Mouse (Mus musculus): ENCODE data around the gene Olfr631. TPM values are rescaled to one million over a fixed set of nuclear protein-coding genes. Genes with fewer than 3 reads are reported as not detected.
A peak's percentile ranks its signal among the peaks of the same experiment; 100 is the strongest.
"Not testable (repeated sequence)": the region's sequence is repeated elsewhere in the genome, so short reads cannot be mapped to it uniquely, and the experiment has no call there.

The Olfr631 gene
- not detected in 2 replicates for polyA plus RNA-seq (2016; fragmentation: Nextera tagmentation; extraction: Ambion mirVana)

DNA sequence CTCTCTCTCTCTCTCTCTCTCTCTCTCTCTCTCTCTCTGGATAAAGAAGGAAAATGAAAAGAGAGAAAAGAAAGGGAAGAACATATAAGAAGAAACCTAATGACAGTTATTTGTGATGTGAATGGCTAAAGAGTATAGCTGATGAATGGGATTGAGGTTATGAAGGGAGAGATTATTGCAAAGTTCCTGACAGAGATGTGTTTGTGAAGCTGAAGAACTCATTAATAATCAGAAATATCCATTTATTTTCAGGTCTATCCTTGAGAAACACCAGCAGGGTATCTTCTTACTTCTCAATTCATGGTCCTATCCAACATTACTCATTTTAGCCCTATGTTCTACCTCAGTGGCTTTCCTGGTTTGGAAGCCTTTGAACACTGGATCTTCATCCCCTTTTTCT, at the start of gene Olfr631:
Olfr631 (plus strand) TSS at position 301 of the 400 bp plus-strand sequence.
- no peak for DNase-seq (ENCODE audit: low spot score)
- H3K27ac ChIP-seq (replicated peaks): no peak within 1 kb of the TSS
- H3K9me3 ChIP-seq: no peaks in the 10 kb centered on the region
- H3K36me3 ChIP-seq (replicated peaks): no peaks in the 10 kb centered on the region
- H3K27me3 ChIP-seq (replicated peaks; ENCODE audit: low read depth, poor library complexity, severe bottlenecking): no peaks in the 10 kb centered on the region
- H3K4me3 ChIP-seq: no peak within 1 kb of the TSS
- no peaks in the 10 kb centered on the region for H3K4me1 ChIP-seq

DNA sequence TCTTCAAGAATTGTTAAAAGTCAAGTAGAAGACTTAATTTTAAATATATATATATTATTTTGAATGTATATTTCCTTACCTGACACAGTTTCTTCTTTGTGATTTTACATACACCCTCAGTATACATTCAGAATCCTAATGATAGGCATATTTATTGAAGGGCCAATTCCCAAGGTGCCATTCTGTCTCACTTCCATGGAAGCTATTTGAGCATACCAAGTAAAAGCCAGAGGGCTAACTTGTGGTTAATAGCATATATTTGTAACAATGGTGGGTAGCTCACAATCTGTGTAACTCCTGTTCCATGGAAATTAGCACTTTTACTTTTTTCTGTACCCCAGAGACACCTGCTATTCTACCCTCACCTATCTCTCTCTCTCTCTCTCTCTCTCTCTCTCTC, 42.5 kb upstream of the Olfr631 start, which contains the start of gene Olfr66:
Olfr66 (minus strand) TSS at position 101 of the 400 bp plus-strand sequence.
- no peaks in the 10 kb centered on the region for H3K9me3 ChIP-seq

DNA sequence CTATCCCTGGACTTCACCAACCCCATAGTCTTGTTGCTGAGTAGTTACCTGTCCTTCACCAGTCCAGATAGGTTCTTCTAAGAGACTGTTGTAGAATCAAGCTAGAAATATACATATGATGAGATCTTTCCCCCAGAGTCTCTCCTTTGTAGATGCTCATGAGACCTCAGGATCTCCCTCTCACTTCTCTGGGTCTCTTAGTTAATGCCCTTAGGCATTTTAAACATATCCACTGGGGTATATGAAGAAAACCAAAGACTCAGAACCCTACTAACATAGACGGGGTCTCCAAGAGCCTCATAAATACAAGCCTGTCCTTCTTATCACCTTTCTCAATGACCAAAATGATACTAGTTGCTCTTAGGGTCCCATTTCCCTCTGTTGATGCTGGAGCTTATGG, 34.2 kb upstream of the Olfr631 start, which contains the start of gene Olfr64:
Olfr64 (minus strand) TSS at position 101 of the 400 bp plus-strand sequence.
- Histone ChIP-seq H3K27me3 (replicated peaks; ENCODE audit: low read depth, poor library complexity, severe bottlenecking) (no peaks in the 10 kb centered on the region), H3K36me3 (replicated peaks) (no peaks in the 10 kb centered on the region), H3K9me3 (no peaks in the 10 kb centered on the region), H3K27ac (replicated peaks) (no peak within 1 kb of the TSS), H3K4me3 (no peak within 1 kb of the TSS), H3K4me1 (no peaks in the 10 kb centered on the region)
- DNase-seq (ENCODE audit: low spot score): no peak
- 81% methylated on average over 1 of the region's 1 CpGs for WGBS

More for the DNA sequence above, 42.5 kb upstream of the Olfr631 start, which contains the start of gene Olfr66:
- Histone ChIP-seq H3K4me1 (no peaks in the 10 kb centered on the region), H3K4me3 (no peak within 1 kb of the TSS), H3K27me3 (replicated peaks; ENCODE audit: low read depth, poor library complexity, severe bottlenecking) (no peaks in the 10 kb centered on the region), H3K36me3 (replicated peaks) (no peaks in the 10 kb centered on the region), H3K27ac (replicated peaks) (no peak within 1 kb of the TSS)
- DNase-seq (ENCODE audit: low spot score): no peak

DNA sequence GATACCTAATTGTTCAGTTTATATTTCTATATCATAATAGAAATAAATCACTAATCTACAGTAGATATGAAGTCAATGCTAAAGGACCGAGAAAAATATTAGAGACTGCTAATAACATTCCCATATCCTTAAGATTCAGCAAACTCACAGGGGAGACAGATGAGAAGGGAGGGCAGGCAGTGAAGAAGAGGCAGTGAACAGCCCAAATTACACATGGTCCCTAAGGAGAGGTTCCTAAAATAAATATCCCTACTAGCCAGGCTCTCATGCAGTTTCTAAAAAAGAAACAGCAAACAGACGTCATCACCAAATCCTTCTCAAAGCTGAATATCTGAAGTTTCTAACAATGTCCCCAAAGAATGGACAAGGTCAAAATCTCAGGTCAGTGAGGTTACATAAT, 25.4 kb upstream of the Olfr631 start, which contains the start of gene Olfr65:
Olfr65 (plus strand) TSS at position 301 of the 400 bp plus-strand sequence.
- H3K4me1 ChIP-seq: no peaks in the 10 kb centered on the region
- DNase-seq (ENCODE audit: low spot score): no peak
- no peaks in the 10 kb centered on the region for H3K27me3 ChIP-seq (replicated peaks; ENCODE audit: low read depth, poor library complexity, severe bottlenecking)
- no peaks in the 10 kb centered on the region for H3K36me3 ChIP-seq (replicated peaks)
- 73% methylated on average over 2 of the region's 2 CpGs for WGBS
- H3K27ac ChIP-seq (replicated peaks): no peak within 1 kb of the TSS
- H3K9me3 ChIP-seq: no peaks in the 10 kb centered on the region
- H3K4me3 ChIP-seq: no peak within 1 kb of the TSS

DNA sequence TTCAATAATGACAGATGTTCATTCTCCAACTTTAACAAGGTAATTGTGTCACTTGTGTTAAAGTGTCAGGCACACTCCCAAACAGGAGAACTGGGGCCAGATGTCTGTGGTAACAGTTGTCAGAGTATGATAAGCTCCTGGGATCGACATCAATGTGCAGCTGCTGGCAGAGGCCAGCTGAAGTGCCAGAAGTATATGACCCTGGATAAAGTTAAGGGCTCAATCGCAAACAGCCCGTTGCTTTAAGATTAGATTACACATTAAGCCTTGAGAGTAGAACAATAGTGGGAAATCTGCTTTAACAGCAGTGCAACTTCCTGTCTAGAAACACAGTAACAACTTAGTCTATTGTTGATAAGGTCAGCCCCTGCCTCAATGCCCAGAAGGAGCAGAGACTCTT, 18.6 kb upstream of the Olfr631 start:
- WGBS: 35% methylated on average over 3 of the region's 3 CpGs
- DNase-seq (ENCODE audit: low spot score): no peak

DNA sequence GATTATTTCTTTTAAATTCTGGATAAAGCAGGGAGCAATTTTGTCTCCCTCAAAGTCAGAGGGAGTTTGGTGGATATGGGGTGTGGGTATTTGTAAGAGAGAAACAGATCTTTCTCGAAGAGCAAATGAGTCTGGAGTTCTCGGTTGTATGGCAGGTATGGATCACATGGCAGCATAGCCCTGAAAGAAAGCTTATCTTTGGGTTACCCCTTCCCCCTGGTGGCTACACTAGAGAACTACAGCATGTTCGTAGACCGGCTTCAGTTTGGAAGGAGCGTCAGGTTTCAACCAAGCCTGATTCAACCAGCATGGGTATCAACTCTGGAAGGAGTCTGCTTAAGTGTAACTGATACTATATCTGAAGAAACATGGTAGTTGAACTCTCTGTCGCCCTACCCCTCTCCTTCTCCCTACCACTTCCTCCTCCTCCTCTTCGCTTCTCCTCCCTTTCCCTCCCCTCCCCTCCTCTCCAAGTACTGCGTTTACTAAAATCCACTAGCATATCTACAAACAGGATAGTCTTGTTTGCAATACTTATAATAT, 15.6 kb upstream of the Olfr631 start:
- no peaks in the 10 kb centered on the region for H3K9me3 ChIP-seq
- WGBS: 45% methylated on average over 8 of the region's 8 CpGs
- no peak overlapping the region for H3K4me3 ChIP-seq
- H3K4me1 ChIP-seq: no peaks in the 10 kb centered on the region
- no peaks in the 10 kb centered on the region for H3K36me3 ChIP-seq (replicated peaks)
- H3K27ac ChIP-seq (replicated peaks): no peak overlapping the region
- DNase-seq (ENCODE audit: low spot score): peak; percentile 41
- no peaks in the 10 kb centered on the region for H3K27me3 ChIP-seq (replicated peaks; ENCODE audit: low read depth, poor library complexity, severe bottlenecking)

More for the DNA sequence above, 18.6 kb upstream of the Olfr631 start:
- H3K27me3 ChIP-seq (replicated peaks; ENCODE audit: low read depth, poor library complexity, severe bottlenecking): no peaks in the 10 kb centered on the region
- no peak overlapping the region for H3K27ac ChIP-seq (replicated peaks)
- H3K9me3 ChIP-seq: no peaks in the 10 kb centered on the region
- H3K4me1 ChIP-seq: no peaks in the 10 kb centered on the region
- no peak overlapping the region for H3K4me3 ChIP-seq
- H3K36me3 ChIP-seq (replicated peaks): no peaks in the 10 kb centered on the region

DNA sequence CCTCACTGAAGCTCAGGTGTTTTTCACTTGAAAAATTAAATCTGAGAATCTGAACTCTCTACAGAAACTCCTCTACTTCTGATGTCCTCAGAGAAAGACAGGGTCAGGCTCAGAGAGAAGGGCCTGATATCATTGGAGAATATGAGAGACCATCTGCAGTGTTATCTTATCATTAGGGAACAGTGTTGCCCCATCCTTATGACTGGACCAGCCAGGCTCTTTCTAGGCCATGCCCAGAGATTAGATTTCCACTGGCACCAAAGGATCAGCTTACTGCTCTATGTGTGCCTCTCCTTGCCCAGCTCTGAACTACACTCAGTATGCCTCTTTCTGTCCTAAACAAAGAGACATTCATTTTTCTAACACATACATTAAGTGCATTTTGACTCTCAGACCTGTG, 13.3 kb upstream of the Olfr631 start:
- Histone ChIP-seq H3K4me3 (no peak overlapping the region), H3K4me1 (no peaks in the 10 kb centered on the region), H3K27ac (replicated peaks) (no peak overlapping the region), H3K36me3 (replicated peaks) (no peaks in the 10 kb centered on the region), H3K9me3 (no peaks in the 10 kb centered on the region), H3K27me3 (replicated peaks; ENCODE audit: low read depth, poor library complexity, severe bottlenecking) (no peaks in the 10 kb centered on the region)
- DNase-seq (ENCODE audit: low spot score): no peak

DNA sequence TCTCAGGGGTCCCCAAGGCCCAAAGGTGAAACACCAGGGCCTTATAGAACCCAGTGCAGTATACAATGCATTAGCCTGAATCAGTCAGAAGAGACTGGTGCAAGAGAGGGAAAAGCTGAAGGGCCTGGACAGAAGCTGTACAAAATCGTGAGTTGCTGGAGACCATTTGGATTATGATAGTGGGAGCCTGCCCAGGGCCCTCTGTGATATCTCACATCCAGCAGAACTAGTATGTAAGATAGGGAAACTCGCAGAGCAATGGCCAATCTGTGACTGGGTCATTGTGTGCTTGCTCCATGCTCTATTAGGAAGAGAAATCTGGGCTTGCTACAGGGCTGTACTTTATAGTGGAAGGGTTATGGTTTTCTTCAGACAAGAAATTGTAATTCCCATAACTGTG, 5.6 kb downstream of the Olfr631 start, which contains the start of gene Olfr632:
Olfr632 (plus strand) TSS at position 84 of the 400 bp plus-strand sequence.
- 77% methylated on average over 2 of the region's 2 CpGs for WGBS
- no peak within 1 kb of the TSS for H3K27ac ChIP-seq (replicated peaks)
- no peaks in the 10 kb centered on the region for H3K4me1 ChIP-seq
- no peaks in the 10 kb centered on the region for H3K36me3 ChIP-seq (replicated peaks)
- H3K9me3 ChIP-seq: no peaks in the 10 kb centered on the region
- H3K4me3 ChIP-seq: no peak within 1 kb of the TSS
- H3K27me3 ChIP-seq (replicated peaks; ENCODE audit: low read depth, poor library complexity, severe bottlenecking): no peaks in the 10 kb centered on the region
- no peak for DNase-seq (ENCODE audit: low spot score)

DNA sequence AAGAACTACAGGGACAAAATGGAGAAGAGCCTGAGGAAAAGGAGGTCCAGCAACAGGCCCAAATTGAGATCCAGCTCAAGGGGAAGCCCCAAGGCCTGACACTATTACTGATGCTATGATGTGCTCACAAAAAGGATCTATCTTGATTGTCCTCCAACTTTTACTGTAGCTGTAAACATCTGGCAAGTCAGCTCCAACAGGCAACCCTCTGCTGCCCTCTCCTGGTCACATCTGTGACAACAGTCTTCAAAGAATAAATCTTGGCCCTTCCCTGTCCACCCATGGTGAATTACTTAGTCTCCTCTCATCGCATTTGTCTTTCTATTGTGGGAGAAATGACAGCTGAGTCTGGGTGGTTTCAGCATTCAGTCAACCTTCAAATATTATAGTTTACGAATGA, 14.1 kb downstream of the Olfr631 start:
- no peak overlapping the region for H3K4me3 ChIP-seq
- peak; percentile 65 for DNase-seq (ENCODE audit: low spot score)
- H3K27ac ChIP-seq (replicated peaks): no peak overlapping the region
- no peaks in the 10 kb centered on the region for H3K4me1 ChIP-seq
- no peaks in the 10 kb centered on the region for H3K27me3 ChIP-seq (replicated peaks; ENCODE audit: low read depth, poor library complexity, severe bottlenecking)
- 22% methylated on average over 2 of the region's 2 CpGs for WGBS
- H3K36me3 ChIP-seq (replicated peaks): no peaks in the 10 kb centered on the region
- no peaks in the 10 kb centered on the region for H3K9me3 ChIP-seq

DNA sequence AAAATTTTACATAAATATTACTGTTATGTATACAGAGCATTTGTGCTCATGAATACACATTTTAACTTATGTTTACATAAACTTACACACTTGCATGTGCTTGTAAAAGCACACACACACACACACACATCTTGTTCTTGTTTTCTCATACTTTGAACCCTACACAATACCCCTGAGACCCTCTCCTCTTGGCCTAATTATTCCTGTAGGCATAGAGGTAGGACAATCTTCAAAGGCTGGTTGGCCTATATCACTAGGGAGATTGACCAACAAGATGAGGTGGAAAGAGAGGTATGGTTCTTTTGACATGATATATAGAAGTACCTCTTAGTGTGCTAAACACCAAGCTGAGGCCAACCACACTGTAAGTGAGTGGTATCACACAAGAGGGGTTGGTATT, 15.5 kb downstream of the Olfr631 start, which contains the start of gene Olfr633:
Olfr633 (plus strand) TSS at position 301 of the 400 bp plus-strand sequence.
- no peaks in the 10 kb centered on the region for H3K9me3 ChIP-seq
- no peak within 1 kb of the TSS for H3K4me3 ChIP-seq
- no peaks in the 10 kb centered on the region for H3K36me3 ChIP-seq (replicated peaks)
- H3K27ac ChIP-seq (replicated peaks): no peak within 1 kb of the TSS
- H3K27me3 ChIP-seq (replicated peaks; ENCODE audit: low read depth, poor library complexity, severe bottlenecking): no peaks in the 10 kb centered on the region
- no peak for DNase-seq (ENCODE audit: low spot score)
- H3K4me1 ChIP-seq: no peaks in the 10 kb centered on the region

DNA sequence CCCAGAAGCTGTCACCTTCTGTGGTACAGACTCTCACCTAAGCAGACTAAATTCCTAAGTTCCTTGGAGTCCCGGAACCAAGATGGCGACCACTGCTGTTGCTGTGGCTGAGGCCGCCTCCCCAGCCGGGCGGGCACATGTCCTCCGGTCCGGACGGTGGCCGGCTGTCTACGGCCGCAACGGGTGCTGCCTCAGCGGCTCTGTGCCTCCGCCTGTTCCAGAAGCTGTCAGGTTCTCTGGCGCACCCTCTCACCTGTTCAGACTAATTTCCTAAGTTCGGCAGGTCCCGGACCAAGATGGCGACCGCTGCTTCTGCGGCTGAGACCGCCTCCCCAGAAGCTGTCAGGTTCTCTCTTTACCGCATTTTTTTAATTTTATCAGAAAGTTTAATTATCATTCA, 38.2 kb downstream of the Olfr631 start:
- 95% methylated on average over 22 of the region's 22 CpGs for WGBS
- not testable (repeated sequence) for H3K27ac ChIP-seq (replicated peaks); H3K9me3 ChIP-seq; H3K4me1 ChIP-seq; H3K4me3 ChIP-seq; H3K36me3 ChIP-seq (replicated peaks); DNase-seq (ENCODE audit: low spot score); H3K27me3 ChIP-seq (replicated peaks; ENCODE audit: low read depth, poor library complexity, severe bottlenecking)

DNA sequence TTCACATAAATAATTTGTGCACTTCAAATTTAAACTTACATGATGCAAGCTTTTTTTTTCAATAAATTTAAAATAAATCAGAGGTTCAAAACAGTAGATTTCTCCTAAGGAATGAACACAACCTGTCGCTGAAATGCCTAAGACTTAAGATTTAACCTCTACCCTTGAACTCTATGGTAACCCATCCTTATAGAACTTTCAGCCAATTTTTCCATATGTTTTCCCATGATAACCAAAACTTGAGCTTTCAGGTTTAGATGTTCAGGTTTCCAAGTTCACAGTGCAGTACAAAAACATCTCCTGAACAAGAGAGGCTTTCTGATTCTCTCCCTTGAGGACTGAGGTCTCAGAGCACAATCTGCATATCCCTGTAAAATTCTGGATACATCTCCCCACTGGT, 42.2 kb downstream of the Olfr631 start, which contains the start of gene Olfr635:
Olfr635 (plus strand) TSS at position 301 of the 400 bp plus-strand sequence.
- 76% methylated on average over 1 of the region's 1 CpGs for WGBS
- no peak for DNase-seq (ENCODE audit: low spot score)
- Histone ChIP-seq H3K4me1 (no peaks in the 10 kb centered on the region), H3K27ac (replicated peaks) (no peak within 1 kb of the TSS), H3K4me3 (no peak within 1 kb of the TSS), H3K9me3 (no peaks in the 10 kb centered on the region), H3K36me3 (replicated peaks) (no peaks in the 10 kb centered on the region), H3K27me3 (replicated peaks; ENCODE audit: low read depth, poor library complexity, severe bottlenecking) (no peaks in the 10 kb centered on the region)

DNA sequence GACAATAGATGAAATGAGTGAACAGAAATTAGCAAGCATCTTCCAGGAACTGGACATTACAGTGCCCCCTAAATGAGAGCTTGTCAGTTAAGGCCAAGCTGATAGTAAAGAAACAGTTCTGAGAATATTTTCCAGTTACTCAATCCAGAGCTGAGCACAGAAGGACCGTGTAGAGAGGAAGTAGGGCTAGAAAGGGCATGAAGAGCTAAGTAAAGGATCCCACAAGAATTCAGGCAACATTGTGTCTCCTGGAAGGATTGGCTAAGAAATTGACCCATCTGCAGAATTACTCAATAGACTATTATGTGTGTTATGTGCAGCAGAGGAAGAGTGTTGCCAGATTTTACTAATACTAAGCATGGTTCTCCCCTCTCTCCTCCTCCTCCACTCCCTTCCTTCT, 43.2 kb downstream of the Olfr631 start:
- H3K27me3 ChIP-seq (replicated peaks; ENCODE audit: low read depth, poor library complexity, severe bottlenecking): no peaks in the 10 kb centered on the region
- DNase-seq (ENCODE audit: low spot score): no peak
- H3K4me3 ChIP-seq: no peak overlapping the region
- WGBS: 80% methylated on average over 1 of the region's 1 CpGs
- H3K36me3 ChIP-seq (replicated peaks): no peaks in the 10 kb centered on the region
- no peaks in the 10 kb centered on the region for H3K4me1 ChIP-seq
- no peaks in the 10 kb centered on the region for H3K9me3 ChIP-seq
- no peak overlapping the region for H3K27ac ChIP-seq (replicated peaks)

All from embryonic facial prominence, embryonic 10.5 days (tissue).